Mouse (Mus musculus) layer of hippocampus, adult 8-10 months (tissue): ENCODE results near the gene Nhs. TPM values are rescaled to one million over a fixed set of nuclear protein-coding genes. Genes with fewer than 3 reads are reported as not detected.

Source experiments
- DNase-seq, 2 experiments: peaks; one replicate each; pipeline ENCODE4 v3.0.0; 2022; ENCODE audit warnings: low spot score in 2 of 2
- total RNA-seq, 4 experiments: library from RNA; stranded (reverse); gene quantifications; 2 replicates each; pipeline ENCODE4 v1.2.4; 2022

Gene Nhs
- 1 to 10 TPM; 2.5 to 3.0 (median 2.9) TPM for total RNA-seq

- DNase-seq = peak in 1 of 2 experiments; percentile 24
These were observed at the start of gene Nhs for GRCm38 (mm10) chrX:162159637-162160611. TSS of gene Nhs (minus strand) at chrX:162159730.

GRCm38 (mm10) chrX:162206350-162206884 is 46.9 kb upstream of the Nhs start:
- peak in 1 of 2 experiments; percentile 3 for DNase-seq

GRCm38 (mm10) chrX:162158743-162159636 is 540 bp downstream of the Nhs start:
- DNase-seq = peak in 1 of 2 experiments; percentile 4

GRCm38 (mm10) chrX:162158142-162158541 is 1.4 kb downstream of the Nhs start:
- DNase-seq = no peak

GRCm38 (mm10) chrX:162137807-162138206 is 21.7 kb downstream of the Nhs start:
- DNase-seq = no peak

- no peak for DNase-seq
These were observed 46.3 kb downstream of the Nhs start for GRCm38 (mm10) chrX:162113257-162113656.

- no peak for DNase-seq
These were observed 56.6 kb downstream of the Nhs start for GRCm38 (mm10) chrX:162102802-162103434.

- DNase-seq = no peak
These were observed 61.2 kb downstream of the Nhs start for GRCm38 (mm10) chrX:162098364-162098763.

GRCm38 (mm10) chrX:162087291-162087690 is 72.2 kb downstream of the Nhs start:
- peak; percentile 25 to 26 for DNase-seq

GRCm38 (mm10) chrX:162085897-162086200 is 73.7 kb downstream of the Nhs start:
- DNase-seq = no peak

- peak; percentile 8 for DNase-seq
These were observed 74.3 kb downstream of the Nhs start for GRCm38 (mm10) chrX:162085062-162085896.

- DNase-seq = no peak
These were observed 96.4 kb downstream of the Nhs start for GRCm38 (mm10) chrX:162063164-162063563.

- no peak for DNase-seq
These were observed 103.9 kb downstream of the Nhs start for GRCm38 (mm10) chrX:162055635-162056034.

- no peak for DNase-seq
These were observed 106.0 kb downstream of the Nhs start for GRCm38 (mm10) chrX:162053566-162053965.

GRCm38 (mm10) chrX:162052534-162052933 is 107.0 kb downstream of the Nhs start:
- DNase-seq = no peak

GRCm38 (mm10) chrX:162049616-162050015 is 109.9 kb downstream of the Nhs start:
- DNase-seq = no peak

GRCm38 (mm10) chrX:162045527-162045926 is 114.0 kb downstream of the Nhs start:
- no peak for DNase-seq

GRCm38 (mm10) chrX:162044109-162044508 is 115.4 kb downstream of the Nhs start:
- no peak for DNase-seq

GRCm38 (mm10) chrX:162025210-162025953 is 134.1 kb downstream of the Nhs start:
- DNase-seq = peak in 1 of 2 experiments; percentile 3

GRCm38 (mm10) chrX:162021724-162022123 is 137.8 kb downstream of the Nhs start:
- no peak for DNase-seq
